Mouse (Mus musculus): ENCODE data around the gene Icam5.

Gene Icam5

GRCm38 (mm10) chr9:21014691-21015570 is 16.9 kb upstream of the Icam5 start:
- peak; percentile 75 for DNase-seq (ENCODE audit: low spot score)

GRCm38 (mm10) chr9:21015571-21016130 is 16.2 kb upstream of the Icam5 start, which contains the start of gene Icam1:
Icam1 (plus strand) TSS chr9:21015985.
- DNase-seq (ENCODE audit: low spot score) = peak; percentile 80

GRCm38 (mm10) chr9:21016331-21017176 is 15.3 kb upstream of the Icam5 start:
- no peak for DNase-seq (ENCODE audit: low spot score)

- no peak for DNase-seq (ENCODE audit: low spot score)
These were observed 14.7 kb upstream of the Icam5 start for GRCm38 (mm10) chr9:21017177-21017575.

- no peak for DNase-seq (ENCODE audit: low spot score)
These were observed 13.3 kb upstream of the Icam5 start for GRCm38 (mm10) chr9:21018600-21018999.

- no peak for DNase-seq (ENCODE audit: low spot score)
These were observed 10.5 kb upstream of the Icam5 start for GRCm38 (mm10) chr9:21021363-21021762.

- no peak for DNase-seq (ENCODE audit: low spot score)
These were observed 9.6 kb upstream of the Icam5 start for GRCm38 (mm10) chr9:21022288-21022687.

GRCm38 (mm10) chr9:21022726-21023125 is 9.1 kb upstream of the Icam5 start:
- DNase-seq (ENCODE audit: low spot score) = no peak

- DNase-seq (ENCODE audit: low spot score) = peak; percentile 70
These were observed 6.5 kb upstream of the Icam5 start for GRCm38 (mm10) chr9:21025258-21025810.

GRCm38 (mm10) chr9:21026849-21027248 is 5.0 kb upstream of the Icam5 start:
- no peak for DNase-seq (ENCODE audit: low spot score)

GRCm38 (mm10) chr9:21027774-21028290 is 4.0 kb upstream of the Icam5 start:
- no peak for DNase-seq (ENCODE audit: low spot score)

GRCm38 (mm10) chr9:21028560-21029110 is 3.2 kb upstream of the Icam5 start:
- DNase-seq (ENCODE audit: low spot score) = no peak

GRCm38 (mm10) chr9:21029291-21030054 is 2.4 kb upstream of the Icam5 start, which contains the start of gene Icam4:
Icam4 (plus strand) TSS chr9:21029373.
- peak; percentile 87 for DNase-seq (ENCODE audit: low spot score)

- no peak for DNase-seq (ENCODE audit: low spot score)
These were observed 1.7 kb upstream of the Icam5 start for GRCm38 (mm10) chr9:21030055-21030600.

GRCm38 (mm10) chr9:21030781-21031250 is 1.1 kb upstream of the Icam5 start:
- peak; percentile 93 for DNase-seq (ENCODE audit: low spot score)

- peak; percentile 65 for DNase-seq (ENCODE audit: low spot score)
These were observed 500 bp upstream of the Icam5 start for GRCm38 (mm10) chr9:21031251-21031895.

- no peak for DNase-seq (ENCODE audit: low spot score)
These were observed 618 bp downstream of the Icam5 start for GRCm38 (mm10) chr9:21032491-21032890.

- DNase-seq (ENCODE audit: low spot score) = peak; percentile 92
These were observed 1.3 kb downstream of the Icam5 start for GRCm38 (mm10) chr9:21033136-21033535.

- DNase-seq (ENCODE audit: low spot score) = no peak
These were observed 2.7 kb downstream of the Icam5 start for GRCm38 (mm10) chr9:21034481-21035085.

Measured in urinary bladder, postnatal 14 days (tissue).